Mouse (Mus musculus) yolk sac, embryonic 10.5 days (tissue): ENCODE measurements at regions not wholly inside any gene's neighbourhood (a gene's known extent, or its start where the extent isn't known, plus 50 kb on each side); places are given as distances from the start of the nearest gene placed in this dataset.
"Not testable (repeated sequence)": the region's sequence is repeated elsewhere in the genome, so short reads cannot be mapped to it uniquely, and the experiment has no call there.

Source experiments
- DNase-seq: peaks from one replicate; pipeline ENCODE4 v3.0.0-alpha.2; 2017; ENCODE audit warnings: low spot score

DNA sequence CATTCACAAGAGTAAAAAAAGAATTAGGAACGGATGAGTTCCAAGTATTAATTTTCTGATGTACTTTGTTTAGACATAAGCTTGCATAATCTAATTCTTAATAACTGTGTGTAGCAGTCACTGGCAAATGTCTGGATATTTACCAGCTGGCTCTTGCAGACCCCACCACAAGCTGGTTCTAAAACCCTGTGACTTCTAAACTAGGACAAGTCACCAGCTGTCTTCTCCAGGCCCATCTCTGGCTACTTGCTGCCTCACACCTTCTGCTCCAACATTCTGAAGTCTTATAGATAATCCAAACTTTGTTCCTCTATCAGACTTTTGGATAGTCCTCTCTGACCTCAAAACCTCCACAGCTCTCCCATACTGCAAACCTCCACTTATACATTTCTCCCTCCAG lies 189.9 kb upstream of the Rhobtb1 start:
- DNase-seq: no peak

DNA sequence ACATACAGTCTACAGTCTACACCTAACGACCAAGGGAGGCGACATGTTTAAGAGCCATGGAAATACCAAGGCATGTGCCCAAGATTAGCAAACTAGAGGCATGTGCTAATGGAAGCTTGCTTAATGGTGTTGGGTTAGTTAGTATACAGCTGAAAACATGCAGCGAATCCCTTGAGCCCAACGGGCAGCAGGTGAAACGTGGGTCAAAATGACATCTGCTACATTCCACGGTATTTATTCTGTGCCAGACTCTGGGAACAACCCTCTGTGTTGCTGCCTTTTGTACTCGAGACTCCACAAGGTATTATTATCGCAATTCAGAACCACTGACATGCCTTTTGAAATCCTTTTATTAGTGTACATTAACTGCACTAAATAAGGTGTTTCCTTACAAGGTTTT lies 188.1 kb upstream of the Rhobtb1 start:
- DNase-seq: no peak

DNA sequence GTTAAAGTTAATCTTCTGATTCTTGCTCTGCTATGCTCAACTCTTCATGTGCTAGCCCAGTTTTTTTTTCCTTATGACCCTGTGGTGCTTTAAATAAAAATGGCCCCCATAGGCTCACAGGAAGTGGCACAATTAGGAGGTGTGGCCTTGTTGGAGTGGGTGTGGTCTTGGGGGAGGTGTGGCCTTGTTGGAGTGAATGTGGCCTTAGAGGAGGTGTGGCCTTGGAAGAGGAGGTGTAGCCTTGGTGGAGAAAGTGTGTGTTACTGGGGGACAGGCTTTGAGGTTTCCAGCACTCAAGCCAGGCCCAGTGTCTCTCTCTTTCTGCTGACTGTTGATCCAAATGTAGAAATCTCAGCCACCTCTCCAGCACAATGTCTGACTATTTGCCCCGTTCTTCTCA lies 186.0 kb upstream of the Rhobtb1 start:
- DNase-seq: no peak

DNA sequence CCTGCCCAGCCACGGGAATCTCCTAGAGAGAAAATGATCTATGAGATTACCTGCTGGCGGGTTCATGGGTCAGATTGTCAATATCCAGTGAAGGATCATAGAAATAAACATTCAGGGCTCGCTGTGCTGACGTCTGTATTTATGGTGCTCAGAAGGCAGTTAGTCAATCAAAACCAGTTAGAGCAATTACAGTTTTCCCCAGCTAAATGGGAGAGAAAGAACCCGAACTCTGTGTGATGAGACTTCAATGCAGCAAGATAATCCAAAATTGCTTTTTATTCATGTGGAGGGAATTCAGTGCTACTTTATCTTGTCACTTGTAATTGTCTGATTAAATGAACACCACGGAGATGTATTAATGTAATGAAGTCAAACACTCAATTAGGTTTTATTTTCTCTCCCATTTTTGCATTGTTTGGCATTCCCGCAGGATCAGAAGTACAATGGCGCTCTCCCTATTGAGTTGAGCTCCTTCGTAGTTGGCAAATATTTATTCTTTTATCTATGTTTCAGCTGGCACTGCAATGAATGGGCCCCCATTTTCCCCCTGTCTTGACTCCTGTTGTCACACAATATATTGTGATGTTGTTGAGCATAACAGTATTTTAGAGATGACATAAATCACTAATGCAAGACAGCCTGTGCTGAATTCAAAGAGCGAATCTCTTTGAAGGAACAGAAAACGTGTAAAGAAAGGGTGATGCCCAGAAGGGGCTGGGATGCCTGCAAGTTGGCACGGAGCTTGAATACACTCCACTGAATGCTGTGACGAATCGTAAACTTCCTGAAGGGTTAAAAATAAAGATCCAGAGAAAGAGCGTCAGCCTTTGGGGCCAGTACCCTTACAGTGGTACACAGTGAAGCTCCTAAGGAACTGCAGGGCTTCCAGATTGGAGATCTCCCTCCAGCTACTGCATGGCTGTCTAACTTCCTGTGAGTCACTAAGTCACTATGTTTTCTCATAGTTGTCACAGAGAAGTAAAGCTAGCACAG lies 183.0 kb upstream of the Rhobtb1 start:
- no peak for DNase-seq

DNA sequence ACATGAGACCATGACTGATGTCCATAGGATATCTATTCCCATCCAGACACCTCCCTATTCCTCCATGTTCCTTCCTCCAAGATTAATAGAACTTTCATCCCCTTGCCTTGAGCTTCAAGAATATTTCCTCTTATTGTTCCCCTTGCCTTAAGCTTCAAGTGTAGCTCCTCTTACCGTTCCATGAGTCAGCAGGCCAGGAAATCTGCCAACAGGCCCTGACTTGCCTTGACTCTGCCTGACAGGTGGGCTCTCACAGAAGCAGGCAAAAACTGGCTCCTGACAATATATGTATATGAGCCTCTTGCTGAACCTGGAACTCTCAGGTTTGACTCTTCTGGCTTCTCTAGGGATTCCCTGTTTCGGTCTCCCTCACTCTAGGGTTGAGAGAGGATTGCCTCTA lies 180.7 kb upstream of the Rhobtb1 start:
- DNase-seq: no peak

DNA sequence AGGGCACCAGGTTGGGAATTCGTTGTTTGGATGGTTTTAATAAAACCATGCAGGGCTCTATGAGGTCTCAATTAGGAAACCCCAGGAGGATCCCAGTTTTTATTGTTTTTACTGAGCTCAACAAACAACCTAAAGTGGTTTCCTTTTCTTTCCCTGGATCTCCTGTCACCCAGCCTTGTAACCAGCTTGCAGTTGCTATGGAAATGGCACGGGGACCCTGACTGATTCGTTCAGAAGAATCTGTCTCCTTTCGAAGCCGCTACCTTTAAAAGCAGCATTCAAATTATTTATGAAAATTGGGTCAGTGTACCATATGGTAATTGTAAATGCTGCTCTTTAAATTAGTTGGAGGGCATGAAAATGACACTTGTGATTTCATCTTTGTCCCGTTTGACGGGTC lies 176.5 kb upstream of the Rhobtb1 start:
- DNase-seq: no peak

DNA sequence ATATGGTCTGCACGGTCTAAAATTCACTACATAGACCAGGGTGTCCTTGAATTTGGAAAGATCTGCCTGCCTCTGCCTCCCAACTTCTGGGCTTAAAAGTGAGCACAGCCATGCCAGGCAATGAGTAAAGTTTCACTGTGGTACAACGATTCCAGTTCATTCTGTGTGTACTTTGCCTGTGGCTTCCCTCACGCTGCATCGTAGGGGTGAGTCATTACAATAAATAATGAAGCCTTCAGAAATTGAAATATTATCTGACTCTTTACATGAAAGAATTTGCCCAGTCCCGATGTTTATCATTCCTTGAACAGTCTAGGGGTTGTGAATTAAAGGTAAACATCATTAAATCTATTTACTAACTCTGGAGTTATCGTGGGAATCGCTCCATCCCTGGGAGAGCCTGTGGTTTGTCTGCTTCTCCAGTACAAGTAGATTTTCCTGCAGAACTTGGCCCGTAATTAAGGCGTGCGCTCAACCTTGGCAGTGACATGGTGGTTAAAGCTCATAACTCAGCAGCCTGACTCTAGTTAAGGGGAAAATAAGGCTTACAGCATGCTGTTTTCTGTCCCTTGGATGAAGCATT lies 174.7 kb upstream of the Rhobtb1 start:
- no peak for DNase-seq

DNA sequence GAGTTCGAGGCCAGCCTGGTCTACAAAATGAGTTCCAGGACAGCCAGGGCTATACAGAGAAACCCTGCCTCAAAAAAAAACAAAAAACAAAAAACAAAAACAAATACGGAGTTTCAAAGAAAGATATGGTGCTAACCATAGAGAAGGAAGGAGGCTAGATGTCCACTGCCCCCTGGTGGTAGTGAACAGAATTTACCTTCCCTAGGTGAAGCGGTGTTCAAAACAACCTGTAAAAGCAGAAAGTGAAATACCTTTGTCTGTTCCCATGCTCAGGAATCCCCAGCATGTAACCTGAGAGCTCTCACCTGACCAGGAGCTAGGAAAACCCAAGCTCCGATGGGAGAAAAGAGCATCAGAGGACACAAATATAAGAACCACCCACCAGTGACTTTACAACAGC lies 173.1 kb upstream of the Rhobtb1 start:
- no peak for DNase-seq

DNA sequence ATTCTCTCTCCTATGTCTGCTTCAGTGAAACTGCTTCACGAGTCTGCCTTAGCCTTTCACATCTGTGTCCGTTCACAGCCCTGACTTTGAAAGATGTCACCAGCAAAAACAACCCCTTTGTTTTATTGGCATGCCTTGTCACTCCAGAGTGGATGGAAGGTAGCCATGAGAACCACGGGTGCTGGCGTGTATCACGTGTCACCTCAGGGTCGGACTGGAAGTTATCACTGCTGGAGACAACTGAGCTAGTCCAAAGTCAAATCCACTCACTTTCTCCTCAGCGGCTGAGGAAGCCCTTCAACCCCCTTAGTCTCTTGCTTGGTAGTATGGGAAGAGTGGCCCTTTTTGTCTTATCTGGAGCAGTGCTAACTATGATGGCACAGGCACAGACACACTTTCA lies 171.3 kb upstream of the Rhobtb1 start:
- DNase-seq: peak; percentile 9

DNA sequence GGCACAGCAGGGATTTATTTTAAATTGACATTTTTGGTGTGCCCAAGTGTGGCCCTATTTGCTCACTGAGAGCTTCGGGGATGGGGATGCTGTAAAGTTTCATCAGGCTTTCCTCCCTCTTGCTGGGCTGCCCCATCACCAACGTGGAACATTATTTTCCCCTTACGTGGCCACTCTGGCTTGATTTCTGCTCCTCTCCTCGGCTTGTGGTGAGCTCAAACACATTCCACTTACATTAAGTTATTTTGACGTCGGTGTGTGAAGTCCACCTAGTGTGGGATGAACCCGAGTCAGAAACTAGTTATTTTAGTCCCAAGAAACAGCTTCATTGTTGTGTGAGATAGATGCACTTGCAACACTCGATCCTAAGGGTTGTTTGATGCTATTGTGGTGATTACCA lies 168.9 kb upstream of the Rhobtb1 start:
- no peak for DNase-seq

DNA sequence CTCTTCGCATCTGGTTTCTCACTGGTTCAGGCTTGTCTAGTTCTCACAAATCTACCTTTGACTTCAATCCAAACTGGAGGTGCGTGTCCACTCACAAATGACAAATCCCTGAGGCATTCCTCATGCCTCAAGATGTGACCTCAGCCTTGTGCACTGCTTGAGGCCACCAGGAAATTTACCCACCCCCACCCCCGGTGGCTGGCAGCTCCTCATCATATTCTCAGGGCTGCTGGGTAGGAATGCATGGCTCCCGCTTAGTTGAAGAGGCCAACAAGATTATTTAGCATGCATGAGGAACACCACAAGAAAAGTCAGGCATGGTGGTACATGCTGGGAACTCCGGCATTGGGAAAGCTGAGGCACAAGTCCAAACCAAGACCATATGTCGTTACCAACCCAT lies 160.7 kb upstream of the Rhobtb1 start:
- no peak for DNase-seq

DNA sequence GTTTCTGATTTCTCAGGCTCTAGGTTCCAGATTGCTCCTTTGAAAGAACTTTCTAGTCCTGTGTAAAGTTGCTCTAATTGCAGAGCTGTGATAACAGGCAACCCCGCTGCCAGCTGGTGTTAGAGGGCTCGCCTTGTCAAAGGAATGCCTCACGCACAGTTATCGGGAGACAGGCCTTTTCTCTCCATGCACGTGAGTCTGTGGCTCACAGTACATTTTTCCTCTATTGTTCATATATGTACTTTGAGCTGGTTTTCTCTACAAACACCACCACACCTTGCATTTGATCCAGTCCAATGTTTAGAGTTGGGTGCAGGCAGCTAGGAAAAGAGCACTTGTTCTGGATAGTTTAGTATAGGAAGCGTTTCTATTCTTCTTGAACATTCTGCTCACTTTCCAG lies 151.6 kb upstream of the Rhobtb1 start:
- DNase-seq: no peak

DNA sequence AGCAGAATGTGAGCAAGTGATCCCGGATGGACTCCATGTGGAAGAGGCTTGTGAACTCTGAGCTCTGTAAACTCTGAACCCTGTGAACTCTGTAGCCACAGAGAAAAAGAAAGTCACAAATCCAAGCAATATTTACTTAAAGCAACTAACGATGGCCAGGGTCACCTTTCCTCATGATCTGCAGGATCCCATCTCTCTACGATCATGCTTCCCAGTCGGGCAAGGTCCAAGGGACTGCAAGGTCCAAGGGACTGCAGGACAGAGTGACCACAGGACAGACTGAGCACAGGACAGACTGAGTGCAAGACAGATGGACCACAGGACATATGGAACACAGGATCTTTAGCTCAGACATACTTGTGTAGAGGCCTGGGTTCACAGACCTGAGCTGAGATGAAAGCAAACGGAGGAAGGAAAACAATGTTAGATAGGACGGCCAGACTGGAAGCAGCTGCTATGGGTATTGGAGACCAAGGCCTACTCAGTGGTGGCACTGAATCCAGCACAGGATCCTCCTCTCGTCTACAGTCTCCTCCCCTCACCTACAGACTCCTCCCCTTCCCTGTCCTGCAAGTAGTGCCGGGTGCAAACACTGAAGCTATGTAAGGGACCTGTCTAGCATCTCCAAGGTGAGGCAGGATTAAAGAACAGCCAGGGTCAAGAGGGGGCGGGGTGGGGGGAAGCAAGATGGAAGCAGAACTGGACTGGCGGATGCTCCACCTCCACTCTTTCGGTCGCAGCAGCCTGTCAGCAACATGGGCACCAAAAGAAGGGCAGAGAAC lies 149.4 kb upstream of the Rhobtb1 start:
- DNase-seq: peak; percentile 73

DNA sequence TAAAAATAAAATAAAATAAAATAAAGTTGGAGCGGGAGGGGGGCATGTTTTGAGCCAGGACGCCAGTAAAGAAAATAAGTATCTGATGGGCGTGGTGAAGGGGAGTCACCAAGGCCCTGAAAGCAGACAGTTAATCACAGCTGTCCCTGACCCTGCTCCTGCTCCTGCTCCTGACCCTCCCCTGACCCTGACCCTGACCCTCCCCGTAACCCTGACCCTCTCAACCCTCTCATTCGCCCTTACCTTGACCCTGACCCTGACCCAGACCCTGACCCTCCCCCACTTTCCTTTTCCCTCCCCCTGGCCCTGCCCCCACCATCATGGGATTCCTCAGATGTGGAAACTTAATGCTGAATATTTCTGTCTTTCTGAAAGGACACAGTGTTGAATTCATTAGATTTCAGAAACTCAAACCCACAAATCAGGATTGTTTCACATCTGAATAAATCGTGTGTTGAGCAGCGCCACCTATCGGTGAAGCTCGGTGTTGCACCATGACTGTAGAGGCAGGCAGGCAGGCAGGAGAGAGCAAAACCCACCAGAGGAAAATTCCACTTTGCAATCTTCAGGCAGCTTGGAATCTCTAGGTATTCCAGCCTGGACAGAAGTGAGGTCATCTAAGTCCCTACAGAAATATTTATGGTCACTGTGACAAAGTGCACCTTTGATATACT lies 145.9 kb upstream of the Rhobtb1 start:
- DNase-seq: peak; percentile 12

DNA sequence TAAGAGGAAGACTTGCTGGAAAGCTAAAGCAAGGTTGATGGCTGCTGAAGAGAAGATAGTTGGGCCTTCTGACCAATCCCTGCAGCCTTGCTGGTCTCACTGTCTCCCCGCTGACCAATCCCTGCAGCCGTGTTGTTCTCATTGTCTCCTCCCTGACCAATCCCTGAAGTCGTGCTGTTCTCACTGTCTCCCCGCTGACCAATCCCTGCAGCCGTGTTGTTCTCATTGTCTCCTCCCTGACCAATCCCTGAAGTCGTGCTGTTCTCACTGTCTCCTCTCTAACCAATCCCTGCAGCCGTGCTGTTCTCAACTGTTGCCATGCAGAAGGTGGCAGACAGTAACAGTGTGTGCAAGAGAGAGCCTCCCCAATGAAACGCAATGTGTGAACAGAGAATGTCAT lies 142.6 kb upstream of the Rhobtb1 start:
- DNase-seq: not testable (repeated sequence)

DNA sequence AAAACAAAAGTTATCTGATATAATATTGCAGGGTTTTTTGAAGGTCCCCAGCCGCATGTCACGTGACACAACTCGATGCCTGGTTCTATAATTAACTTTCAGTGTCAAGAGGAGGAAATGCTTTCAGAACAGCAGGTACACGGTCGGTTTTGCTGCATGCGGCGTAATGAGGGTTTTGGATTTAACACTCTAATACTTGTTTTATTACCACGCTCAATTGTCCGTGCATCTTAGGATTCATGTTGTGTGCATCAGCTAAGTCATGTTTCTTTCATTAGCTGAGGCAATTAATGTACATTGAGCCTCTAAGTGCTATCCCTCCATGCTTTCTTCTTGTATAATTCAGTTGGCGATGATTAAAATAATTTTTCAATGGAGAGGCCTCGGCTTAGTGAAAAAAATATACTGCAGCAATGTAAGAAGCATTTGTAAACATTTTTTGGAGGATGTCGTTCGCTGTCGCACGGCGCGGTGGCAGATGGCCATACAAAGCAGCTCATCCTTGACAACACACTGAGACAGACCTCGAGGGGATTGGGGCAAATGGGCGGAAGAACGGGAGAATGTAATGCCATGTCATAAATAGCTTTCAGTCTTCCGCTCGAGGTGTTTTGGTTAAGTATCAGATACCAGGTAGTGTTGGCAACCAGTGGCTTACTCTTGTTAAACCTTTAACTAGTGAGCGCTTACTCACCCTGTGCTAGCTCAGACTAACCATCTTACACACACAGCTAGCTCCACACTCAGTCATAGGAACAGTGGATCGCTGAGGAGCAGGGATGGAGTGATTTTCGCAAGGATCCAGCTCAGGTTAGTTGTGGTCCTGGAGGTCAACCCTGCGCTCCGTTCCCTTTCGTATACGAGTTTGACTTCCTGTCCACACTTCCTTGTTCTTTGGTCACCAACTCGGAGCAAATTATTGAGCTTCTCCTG lies 130.2 kb upstream of the Rhobtb1 start:
- DNase-seq: no peak

DNA sequence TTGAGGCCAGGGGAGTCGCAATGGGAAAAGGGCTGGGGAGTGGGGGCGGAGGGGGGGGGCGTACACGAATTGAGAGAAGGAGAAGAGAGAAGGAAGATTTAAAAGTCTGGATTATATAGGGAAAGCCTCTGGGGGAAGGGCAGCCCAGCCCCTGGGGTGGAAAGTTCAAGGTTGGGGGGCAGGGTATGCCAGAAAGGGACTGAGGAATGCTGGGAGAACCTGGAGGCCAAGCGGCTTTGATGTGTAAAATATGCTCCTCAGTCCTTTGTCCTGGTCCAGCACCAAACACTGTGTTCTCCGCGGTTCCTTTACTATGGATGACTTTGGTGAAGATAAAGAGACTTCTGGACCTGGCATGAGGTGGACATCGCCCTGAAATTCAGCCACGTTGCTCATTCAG lies 117.8 kb upstream of the Rhobtb1 start:
- no peak for DNase-seq

DNA sequence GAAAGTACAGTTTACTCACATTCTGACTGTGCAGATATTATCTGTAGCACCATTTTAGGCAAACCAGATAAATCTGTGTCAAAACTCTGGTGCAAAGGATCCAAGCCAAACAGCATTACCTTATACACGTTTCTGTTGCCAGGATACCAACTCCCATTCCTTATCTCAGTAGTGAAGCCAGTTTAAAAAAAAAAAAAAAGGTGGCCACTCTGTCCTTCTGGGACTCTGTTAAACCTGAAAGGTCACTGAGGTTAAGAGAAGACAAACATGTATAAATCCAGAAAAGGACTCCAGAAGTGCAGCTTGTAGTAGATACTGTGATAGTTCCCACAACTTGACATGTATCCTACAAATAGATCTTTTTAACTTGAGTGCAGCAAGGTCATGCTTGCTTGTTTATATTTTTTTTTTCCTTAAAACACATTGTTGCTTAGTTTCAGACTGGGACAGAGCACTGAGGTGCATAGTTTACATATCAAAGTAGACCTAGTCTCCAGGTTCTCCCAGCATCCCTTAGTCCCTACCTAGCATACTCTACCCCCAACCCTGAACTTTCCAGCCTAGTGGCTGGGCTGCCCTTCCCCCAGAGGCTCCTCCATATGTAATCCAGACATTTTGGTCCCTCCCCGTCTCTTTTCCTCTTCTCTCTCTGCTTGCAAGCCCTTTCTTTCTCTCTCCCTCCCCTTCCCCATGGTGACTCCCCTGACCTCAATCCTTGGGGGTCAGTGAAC lies 116.7 kb upstream of the Rhobtb1 start:
- peak; percentile 7 for DNase-seq

DNA sequence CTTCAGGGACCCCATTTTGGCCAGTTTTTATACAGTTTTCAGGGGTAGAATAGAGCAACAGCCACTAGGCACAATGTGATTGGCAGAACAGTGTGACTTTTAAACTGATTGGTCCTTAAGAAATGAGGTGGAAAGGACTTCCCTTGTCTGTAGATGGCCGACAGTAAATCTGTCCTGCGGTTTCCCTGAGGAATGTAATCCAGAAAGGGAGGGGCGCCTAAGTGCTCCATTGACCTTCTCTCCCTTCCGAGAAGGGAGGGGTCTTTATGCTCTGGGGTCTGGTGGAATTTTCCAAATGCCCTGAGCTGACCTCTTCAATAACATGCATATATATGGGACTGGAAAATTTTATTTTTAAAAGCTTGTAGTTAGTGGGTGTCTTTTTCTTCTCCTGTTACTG lies 115.7 kb upstream of the Rhobtb1 start:
- not testable (repeated sequence) for DNase-seq

DNA sequence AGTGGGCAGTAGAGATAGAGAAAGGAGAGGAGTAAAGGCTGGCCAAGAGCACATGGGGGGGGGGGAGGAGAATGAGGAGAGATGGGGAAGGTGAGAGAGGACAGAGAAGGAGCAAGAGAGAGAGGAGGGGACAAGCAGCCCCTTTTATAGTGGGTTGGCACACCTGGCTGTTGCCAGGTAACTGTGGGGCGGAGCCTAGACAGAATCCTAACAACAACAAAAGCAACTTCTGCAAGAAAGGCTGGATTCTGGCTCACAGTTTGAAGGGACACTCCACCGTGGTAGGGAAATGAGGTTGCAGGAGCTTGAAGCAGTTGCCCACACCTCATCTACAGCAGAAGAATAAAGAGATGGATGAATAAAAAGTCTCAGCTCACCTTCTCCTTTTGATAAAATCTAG lies 115.1 kb upstream of the Rhobtb1 start:
- no peak for DNase-seq
